Comparison of ENCODE assay signal across 21 mouse cellular contexts in genomic region chr1:107977686-107978085, GRCm38 (mm10).
DNase-seq lines count a peak whose midpoint lies in the region; ATAC-seq lines count a peak whose summit lies in the region.
"Had no signal": no experiment of that assay in that cellular context is flagged by ENCODE, and none has a peak within 500 bp of the region (broad histone marks: within the 10 kb centered on the region; RNA-seq: fewer than 3 reads in every experiment).

No protein-coding gene starts in this region.

- no peaks in the 10 kb centered on the region for H3K36me3 ChIP-seq in neural tube, embryonic 11.5 days (ENCODE audit: control insufficient read depth, insufficient read depth, low read length)
- H3K36me3 ChIP-seq in neural tube, embryonic 15.5 days, result no peaks in the 10 kb centered on the region
- H3K36me3 ChIP-seq in midbrain, embryonic 16.5 days (ENCODE audit: control insufficient read depth, insufficient read depth, low read length), result no peaks in the 10 kb centered on the region
- H3K36me3 ChIP-seq: embryonic facial prominence, embryonic 10.5 days; G1E; heart, embryonic 15.5 days; hindbrain, embryonic 10.5 days; intestine, embryonic 15.5 days had no signal

- no peaks in the 10 kb centered on the region for H3K27me3 ChIP-seq in neural tube, embryonic 11.5 days (ENCODE audit: control insufficient read depth, insufficient read depth, low read length)
- H3K27me3 ChIP-seq in neural tube, embryonic 15.5 days (replicated peaks), result no peaks in the 10 kb centered on the region
- H3K27me3 ChIP-seq in midbrain, embryonic 16.5 days (ENCODE audit: control insufficient read depth, insufficient read depth, low read depth, low read length), result no peaks in the 10 kb centered on the region
- H3K27me3 ChIP-seq: heart, embryonic 15.5 days; intestine, embryonic 15.5 days had no signal

- DNase-seq in neural tube, embryonic 11.5 days (ENCODE audit: low spot score), result peak; percentile 11
- DNase-seq in adrenal gland, adult 8-10 months, result peak; percentile 34
- DNase-seq in adrenal gland, postnatal 36 days, result peak; percentile 31 to 44
- no peak for DNase-seq in layer of hippocampus, postnatal 36 days
- DNase-seq: cerebellum, adult 18-20 months; cerebellum, adult 9-11 months; cerebellum, postnatal 36 days; forebrain, postnatal 0 days; gastrocnemius, postnatal 14 days; heart, adult 2 months had no signal

- ATAC-seq in neural tube, embryonic 11.5 days (ENCODE audit: insufficient read depth, low FRiP score, low TSS enrichment), result no peak
- no peak for ATAC-seq in neural tube, embryonic 15.5 days (ENCODE audit: low FRiP score)
- ATAC-seq in midbrain, embryonic 16.5 days, result no peak
- ATAC-seq: activated CD4-positive, CD25-positive, alpha-beta regulatory T cell, adult 4 months; forebrain, postnatal 0 days; intestine, embryonic 15.5 days had no signal

- H3K27ac ChIP-seq in neural tube, embryonic 11.5 days (ENCODE audit: low read depth, low read length), result no peak overlapping the region
- H3K27ac ChIP-seq in neural tube, embryonic 15.5 days (replicated peaks), result no peak overlapping the region
- no peak overlapping the region for H3K27ac ChIP-seq in midbrain, embryonic 16.5 days (ENCODE audit: low read length)
- H3K27ac ChIP-seq: embryonic facial prominence, embryonic 10.5 days; forebrain, embryonic 13.5 days; heart, adult 2 months; heart, embryonic 15.5 days; hindbrain, embryonic 10.5 days; hindbrain, embryonic 14.5 days; intestine, embryonic 15.5 days had no signal

- H3K4me1 ChIP-seq in neural tube, embryonic 11.5 days (ENCODE audit: control insufficient read depth, insufficient read depth, low read length), result no peaks in the 10 kb centered on the region
- no peaks in the 10 kb centered on the region for H3K4me1 ChIP-seq in neural tube, embryonic 15.5 days
- H3K4me1 ChIP-seq in midbrain, embryonic 16.5 days (ENCODE audit: control insufficient read depth, insufficient read depth, low read length), result no peaks in the 10 kb centered on the region
- H3K4me1 ChIP-seq: embryonic facial prominence, embryonic 10.5 days; heart, embryonic 15.5 days; intestine, embryonic 15.5 days had no signal

- H3K9me3 ChIP-seq in neural tube, embryonic 11.5 days (ENCODE audit: control insufficient read depth, low read length), result no peaks in the 10 kb centered on the region
- H3K9me3 ChIP-seq in neural tube, embryonic 15.5 days (replicated peaks), result no peaks in the 10 kb centered on the region
- no peaks in the 10 kb centered on the region for H3K9me3 ChIP-seq in midbrain, embryonic 16.5 days (replicated peaks; ENCODE audit: control insufficient read depth, low read length, poor library complexity, severe bottlenecking)
- H3K9me3 ChIP-seq: embryonic facial prominence, embryonic 10.5 days; forebrain, embryonic 13.5 days; heart, embryonic 15.5 days; hindbrain, embryonic 10.5 days; intestine, embryonic 15.5 days had no signal

- no peak overlapping the region for H3K4me3 ChIP-seq in neural tube, embryonic 11.5 days (ENCODE audit: low read depth, low read length)
- no peak overlapping the region for H3K4me3 ChIP-seq in neural tube, embryonic 15.5 days (replicated peaks)
- no peak overlapping the region for H3K4me3 ChIP-seq in midbrain, embryonic 16.5 days (ENCODE audit: low read depth, low read length)
- H3K4me3 ChIP-seq: embryonic facial prominence, embryonic 10.5 days; forebrain, embryonic 13.5 days; heart, adult 2 months; heart, embryonic 15.5 days; hindbrain, embryonic 10.5 days; intestine, embryonic 15.5 days had no signal

- H3K9ac ChIP-seq in neural tube, embryonic 11.5 days (ENCODE audit: low read length), result no peak overlapping the region
- no peak overlapping the region for H3K9ac ChIP-seq in neural tube, embryonic 15.5 days (replicated peaks)
- H3K9ac ChIP-seq in midbrain, embryonic 16.5 days (ENCODE audit: low read depth, low read length), result no peak overlapping the region
- H3K9ac ChIP-seq: forebrain, embryonic 13.5 days; forebrain, postnatal 0 days; heart, embryonic 15.5 days; hindbrain, embryonic 14.5 days; intestine, embryonic 15.5 days had no signal

- H3K4me2 ChIP-seq in neural tube, embryonic 11.5 days (ENCODE audit: low read depth), result no peak overlapping the region
- H3K4me2 ChIP-seq in neural tube, embryonic 15.5 days, result no peak overlapping the region
- no peak overlapping the region for H3K4me2 ChIP-seq in midbrain, embryonic 16.5 days (ENCODE audit: low read length)
- H3K4me2 ChIP-seq: heart, embryonic 11.5 days; heart, embryonic 15.5 days; hindbrain, embryonic 14.5 days; intestine, embryonic 15.5 days had no signal

- 54% methylated on average over 2 of the region's 2 CpGs for WGBS in neural tube, embryonic 11.5 days
- 63% methylated on average over 2 of the region's 2 CpGs for WGBS in neural tube, embryonic 15.5 days
- WGBS in midbrain, embryonic 16.5 days, result 37% methylated on average over 2 of the region's 2 CpGs

Comparison
In these comparisons a context has a peak if more than half of its experiments do, and no peak if none do; other contexts are left out.
1. DNase-seq: peak in neural tube, embryonic 11.5 days (single experiment), adrenal gland, adult 8-10 months (single experiment) and adrenal gland, postnatal 36 days (2 of 2); none in layer of hippocampus, postnatal 36 days (0 of 2).